Mouse (Mus musculus) kidney, postnatal 0 days (tissue): ENCODE results near the gene Tomm40. TPM values are rescaled to one million over a fixed set of nuclear protein-coding genes. Genes with fewer than 3 reads are reported as not detected.

Experiments
- ATAC-seq: fragments of 200-750 bp; cut with Nextera tagmentation; replicated peaks from 2 replicates; pipeline ENCODE4 v1.8.0; 2017; ENCODE audit warnings: low read depth, moderate number of reproducible peaks, moderate TSS enrichment, moderate library complexity; ENCODE audit not compliant: low FRiP score
- DNase-seq: peaks from one replicate; pipeline ENCODE4 v3.0.0-alpha.2; 2016; ENCODE audit warnings: low spot score
- H3K27ac ChIP-seq: fragments of 300-500 bp; sonication (generic); 2 replicates; pipeline ENCODE4 v1.5.1; 2014; ENCODE audit warnings: mild to moderate bottlenecking
- H3K27me3 ChIP-seq: fragments of 300-500 bp; sonication (generic); 2 replicates; pipeline ENCODE4 v1.6.1; 2014; ENCODE audit warnings: low read length, mixed read lengths; ENCODE audit not compliant: insufficient read depth
- H3K36me3 ChIP-seq: fragments of 300-500 bp; sonication (generic); 2 replicates; pipeline ENCODE4 v1.6.1; 2014; ENCODE audit warnings: low read length, mixed read lengths; ENCODE audit not compliant: insufficient read depth
- H3K4me1 ChIP-seq: fragments of 300-500 bp; sonication (generic); replicated peaks from 2 replicates; pipeline ENCODE4 v1.6.1; 2014; ENCODE audit warnings: antibody characterized with exemption, low read length, mixed read lengths; ENCODE audit not compliant: insufficient read depth
- H3K4me2 ChIP-seq: fragments of 300-500 bp; sonication (generic); 2 replicates; pipeline ENCODE4 v1.6.1; 2014; ENCODE audit warnings: mild to moderate bottlenecking, low read length, moderate library complexity, mixed read lengths
- H3K4me3 ChIP-seq: fragments of 300-500 bp; sonication (generic); replicated peaks from 2 replicates; pipeline ENCODE4 v1.5.1; 2014; ENCODE audit warnings: low read depth, low read length
- H3K9ac ChIP-seq: fragments of 300-500 bp; sonication (generic); 2 replicates; pipeline ENCODE4 v1.6.1; 2014; ENCODE audit warnings: low read depth, low read length
- H3K9me3 ChIP-seq: fragments of 300-500 bp; sonication (generic); replicated peaks from 2 replicates; pipeline ENCODE4 v1.6.1; 2016; ENCODE audit warnings: low read length, inconsistent platforms, mixed read lengths
- CTCF ChIP-seq: IDR thresholded peaks from 2 replicates; pipeline ENCODE4 v1.5.1; 2016; ENCODE audit warnings: antibody characterized with exemption, low read depth, mild to moderate bottlenecking, moderate library complexity
- WGBS: fragments of 180-500 bp; shearing (Covaris S2); extraction: QIAGEN DNeasy Blood & Tissue Kit; methylation state at CpG from one replicate; pipeline ENCODE4 v1.1.7; 2014; 5-methylcytosine and 5-hydroxymethylcytosine counted together
- polyA plus RNA-seq: library from polyadenylated mRNA; unstranded; fragments of >200 nt; fragmentation: Nextera tagmentation; extraction: Ambion mirVana; gene quantifications from 2 replicates; pipeline ENCODE4 v1.2.1, GENCODE M21; 2015

The Tomm40 gene
- polyA plus RNA-seq, 1 experiment from 2014 or later = 163 TPM

DNA sequence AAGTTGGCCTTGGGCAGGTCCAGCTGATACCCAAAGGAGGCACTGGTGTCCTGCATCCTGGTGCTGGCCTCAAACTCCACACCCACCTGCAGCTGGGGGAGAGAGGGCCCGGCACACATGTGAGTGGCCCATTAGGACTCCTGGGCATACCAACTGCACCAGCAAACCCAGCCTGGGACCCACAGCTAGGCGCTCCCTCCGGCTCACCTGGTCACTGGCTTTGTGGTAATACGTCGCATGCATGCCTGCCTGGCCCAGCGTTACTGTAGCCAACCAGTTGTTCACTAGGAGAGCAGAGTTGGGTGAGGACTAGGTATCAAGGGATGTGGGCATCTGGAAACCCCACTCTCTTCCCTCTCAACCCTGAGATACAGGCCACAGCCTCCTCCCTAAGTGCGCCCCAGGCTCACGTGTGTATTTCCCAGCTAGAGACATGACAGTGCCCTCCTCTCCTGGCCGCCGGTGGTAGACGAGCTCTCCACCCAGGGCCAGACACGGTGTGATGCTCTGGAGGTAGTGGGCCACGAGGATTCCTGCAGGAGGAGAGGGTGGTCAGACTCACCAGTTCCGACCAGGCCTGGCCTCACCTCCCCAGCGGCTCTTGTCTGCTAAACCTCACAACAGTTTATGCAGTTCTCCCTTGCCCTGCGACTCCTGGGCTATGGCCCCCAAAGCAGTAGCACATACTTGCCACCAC, 12.2 kb downstream of the Tomm40 start:
- no peaks in the 10 kb centered on the region for H3K9me3 ChIP-seq
- ATAC-seq (no peak), DNase-seq (no peak)
- H3K4me3 ChIP-seq = no peak overlapping the region
- no peak overlapping the region for H3K27ac ChIP-seq
- peaks cover 8% of the 10 kb centered on the region for H3K4me1 ChIP-seq
- H3K27me3 ChIP-seq = no peaks in the 10 kb centered on the region
- H3K9ac ChIP-seq = no peak overlapping the region
- TF ChIP-seq CTCF = no peak
- H3K36me3 ChIP-seq = peaks cover 16% of the 10 kb centered on the region; the same call in 1 of the 2 replicates
- 89% methylated on average over 16 of the region's 16 CpGs for WGBS
- H3K4me2 ChIP-seq = no peak overlapping the region

DNA sequence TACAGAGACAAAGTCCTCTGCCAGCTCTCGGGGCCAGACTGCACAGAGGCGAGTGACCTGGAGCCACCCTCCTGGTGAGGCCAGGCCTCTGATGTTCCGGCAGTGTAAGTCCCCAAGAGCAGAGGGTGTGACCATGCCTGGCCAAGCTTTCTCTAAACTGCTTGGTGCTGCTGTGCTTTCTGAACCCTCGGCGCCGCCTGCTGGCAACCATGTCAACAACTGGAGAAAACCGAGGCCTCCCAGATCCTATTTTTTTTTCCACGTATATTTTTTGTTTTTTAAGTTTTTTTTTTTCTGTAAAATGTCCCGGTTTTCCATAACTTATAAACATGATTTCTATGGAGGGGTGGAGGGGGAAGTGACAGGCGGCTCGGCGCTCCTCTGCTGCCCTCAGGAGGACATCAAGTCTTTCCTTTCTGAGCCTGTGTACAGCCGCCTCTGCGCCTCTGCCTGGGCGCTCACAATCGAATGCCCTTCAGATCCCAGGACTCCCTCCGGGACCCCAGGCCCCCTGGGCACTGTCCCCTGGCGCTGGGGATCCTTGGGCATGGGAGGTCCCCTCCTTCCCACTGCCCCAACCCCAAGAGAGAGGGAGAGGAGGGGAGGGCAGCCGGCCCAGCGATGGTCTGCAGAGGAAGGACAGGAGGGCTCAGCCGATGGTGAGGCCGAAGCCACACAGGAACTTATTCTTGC, 14.0 kb downstream of the Tomm40 start:
- Histone ChIP-seq H3K9ac (no peak overlapping the region), H3K27ac (peak overlapping the region; percentile 57), H3K36me3 (0 out of 2 replicates have a peak, but pooled peaks cover 5% of the 10 kb centered on the region), H3K4me2 (no peak overlapping the region), H3K27me3 (no peaks in the 10 kb centered on the region), H3K4me3 (no peak overlapping the region), H3K4me1 (peaks cover 8% of the 10 kb centered on the region), H3K9me3 (no peaks in the 10 kb centered on the region)
- ATAC-seq = peak; percentile 88
- 29% methylated on average over 22 of the region's 22 CpGs for WGBS
- peak; percentile 93 for DNase-seq
- TF ChIP-seq CTCF = peak; percentile 81

DNA sequence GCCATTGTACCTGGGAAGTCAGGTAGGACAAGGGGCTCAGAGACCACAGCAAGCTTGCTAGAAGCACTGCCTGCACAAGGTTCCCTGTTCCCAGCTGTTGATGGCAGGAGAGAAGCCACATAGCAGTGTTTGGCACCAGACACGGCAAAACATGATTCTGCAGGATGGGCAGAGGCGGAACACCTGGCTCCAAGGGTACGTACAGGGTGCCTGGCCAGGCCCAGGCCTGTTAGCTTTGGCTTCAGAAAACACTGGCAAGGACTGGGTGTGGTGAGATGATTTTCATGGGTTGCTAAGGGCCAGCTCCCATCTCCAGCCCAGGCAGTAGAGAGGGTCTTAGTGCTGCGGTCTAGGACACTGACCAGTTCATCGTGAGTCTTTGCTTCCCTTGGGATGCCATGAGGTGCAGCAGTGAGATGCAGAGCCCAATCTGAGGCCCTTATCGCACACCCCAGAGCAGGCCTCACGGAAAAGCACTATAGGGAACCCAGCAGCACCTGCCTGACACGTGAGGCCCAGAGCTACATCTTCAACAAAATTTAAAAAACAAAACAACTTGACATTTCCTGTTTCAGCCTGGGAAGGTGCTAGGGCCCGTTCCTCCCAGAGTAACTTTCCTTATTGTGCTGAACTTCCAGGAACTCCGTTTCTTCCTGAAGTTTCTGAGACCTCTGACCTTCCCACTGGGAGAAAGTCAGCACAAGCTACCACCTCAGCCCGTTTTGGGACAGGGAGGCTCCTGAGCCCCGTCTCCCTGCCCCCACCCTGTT, 14.8 kb downstream of the Tomm40 start:
- ATAC-seq (peak; percentile 8; the same call in 1 of the 2 replicates), DNase-seq (no peak)
- H3K4me3 ChIP-seq = no peak overlapping the region
- H3K36me3 ChIP-seq = 0 out of 2 replicates have a peak, but pooled peaks cover 4% of the 10 kb centered on the region
- WGBS = 61% methylated on average over 12 of the region's 12 CpGs
- H3K4me1 ChIP-seq = peaks cover 8% of the 10 kb centered on the region
- peak overlapping the region; percentile 57 for H3K27ac ChIP-seq
- no peaks in the 10 kb centered on the region for H3K27me3 ChIP-seq
- no peak overlapping the region for H3K9ac ChIP-seq
- H3K9me3 ChIP-seq = no peaks in the 10 kb centered on the region
- no peak overlapping the region for H3K4me2 ChIP-seq
- TF ChIP-seq CTCF = no peak

DNA sequence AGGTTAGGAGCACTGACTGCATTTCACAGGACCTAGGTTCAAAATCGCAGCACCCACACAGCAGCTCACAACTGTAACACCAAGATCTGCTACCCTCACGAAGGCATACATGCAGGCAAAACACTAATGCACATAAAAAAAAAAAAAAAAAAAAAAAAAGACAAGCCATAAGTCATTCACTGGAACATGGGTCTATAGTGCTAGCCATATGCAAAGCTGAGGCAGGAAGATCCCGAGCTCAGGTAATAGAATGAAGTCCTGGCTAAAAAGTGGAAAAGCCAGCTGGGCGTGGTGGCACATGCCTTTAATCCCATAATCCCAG, 15.4 kb downstream of the Tomm40 start:
- Histone ChIP-seq H3K27ac (no peak overlapping the region), H3K4me2 (no peak overlapping the region), H3K9ac (no peak overlapping the region), H3K4me3 (no peak overlapping the region), H3K36me3 (0 out of 2 replicates have a peak, but pooled peaks cover 2% of the 10 kb centered on the region), H3K4me1 (peaks cover 8% of the 10 kb centered on the region), H3K9me3 (no peaks in the 10 kb centered on the region), H3K27me3 (no peaks in the 10 kb centered on the region)
- DNase-seq (no peak), ATAC-seq (no peak)
- no peak for TF ChIP-seq CTCF
- 74% methylated on average over 4 of the region's 4 CpGs for WGBS

DNA sequence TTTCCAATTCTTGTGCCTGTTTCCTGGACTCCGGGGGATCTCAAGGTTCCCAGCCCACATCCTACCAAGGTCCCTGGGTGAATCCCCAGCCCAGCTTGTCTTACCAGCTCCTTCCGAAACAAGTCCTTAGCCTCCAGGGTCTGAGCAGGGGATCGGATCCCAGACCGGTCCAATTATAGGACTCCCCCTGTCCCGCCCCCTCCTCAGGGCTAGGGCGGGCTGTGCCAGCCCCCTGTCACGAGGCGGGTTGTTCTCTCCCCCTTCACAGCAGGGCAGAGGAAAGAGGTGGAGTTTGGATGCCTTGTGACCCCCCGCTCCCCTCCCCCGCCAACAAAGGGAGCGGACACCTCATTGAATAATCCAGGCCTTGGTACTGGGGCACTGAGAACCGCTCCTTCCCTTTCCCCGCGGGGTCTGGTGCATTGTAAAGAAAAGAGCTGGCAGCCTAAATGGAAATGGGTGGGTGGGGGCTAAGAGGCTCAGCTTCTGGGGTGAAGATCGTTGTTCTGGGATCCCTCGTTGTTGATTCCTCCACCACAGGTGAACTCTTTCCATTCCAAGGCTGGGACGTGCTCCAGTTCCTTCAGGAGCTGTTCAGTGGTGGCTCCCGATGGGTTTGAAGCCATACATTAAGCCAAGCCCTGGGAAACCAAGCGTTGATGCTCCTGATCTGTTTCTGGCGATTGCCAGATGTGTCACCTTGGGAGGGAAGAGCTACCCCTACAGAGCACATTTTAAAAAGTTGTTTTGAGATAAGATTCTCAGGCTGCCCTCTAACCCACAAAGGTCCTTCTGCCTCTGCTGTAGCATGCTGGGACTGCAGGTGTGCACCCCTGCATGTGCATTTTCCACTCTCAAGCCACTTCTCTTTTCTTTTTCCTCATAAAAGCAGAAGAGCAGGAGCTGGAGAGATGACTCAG, 16.1 kb downstream of the Tomm40 start, which contains the start of gene Apoe:
Gene Apoe, minus strand, starts transcription at position 282 of the 920 bp plus-strand sequence.
- Histone ChIP-seq H3K9me3 (no peaks in the 10 kb centered on the region), H3K4me1 (peaks cover 8% of the 10 kb centered on the region), H3K4me2 (peak within 1 kb of the TSS; percentile 67), H3K27ac (peak within 1 kb of the TSS; percentile 33), H3K4me3 (peak within 1 kb of the TSS; percentile 27), H3K36me3 (no peaks in the 10 kb centered on the region), H3K27me3 (no peaks in the 10 kb centered on the region), H3K9ac (peak within 1 kb of the TSS; percentile 54)
- DNase-seq (peak; percentile 51), ATAC-seq (peak; percentile 16; the same call in 1 of the 2 replicates)
- 4% methylated on average over 20 of the region's 20 CpGs for WGBS
- no peak for TF ChIP-seq CTCF
